Mouse (Mus musculus) liver (tissue): ENCODE data around the gene Nckap1.
"Not testable (repeated sequence)": the region's sequence is repeated elsewhere in the genome, so short reads cannot be mapped to it uniquely, and the experiment has no call there.

Source experiments
- DNase-seq: peaks from one replicate; pipeline ENCODE4 v3.0.0-alpha.2; 2020; ENCODE audit warnings: mixed read lengths

The Nckap1 gene

DNA sequence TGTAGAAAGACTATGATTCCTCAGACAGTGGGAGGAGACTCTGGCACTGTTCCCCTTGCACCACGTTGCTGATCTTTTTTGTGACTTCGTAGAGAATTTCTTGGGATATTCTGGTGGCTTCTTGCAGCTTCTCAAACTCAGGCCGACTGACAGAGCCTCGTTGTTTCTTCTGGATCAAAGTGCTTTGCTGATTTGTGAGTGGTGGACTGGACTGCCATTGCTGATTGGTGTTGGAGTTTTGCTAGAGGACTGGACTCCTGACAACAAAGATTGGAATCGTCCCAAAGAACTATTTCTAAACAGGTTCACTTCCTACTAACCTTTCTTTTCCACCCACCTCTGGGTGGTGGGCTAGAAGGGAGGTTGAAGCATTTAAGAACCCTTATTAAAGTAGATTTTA is 21.5 kb downstream of the Nckap1 start:
- no peak for DNase-seq

DNA sequence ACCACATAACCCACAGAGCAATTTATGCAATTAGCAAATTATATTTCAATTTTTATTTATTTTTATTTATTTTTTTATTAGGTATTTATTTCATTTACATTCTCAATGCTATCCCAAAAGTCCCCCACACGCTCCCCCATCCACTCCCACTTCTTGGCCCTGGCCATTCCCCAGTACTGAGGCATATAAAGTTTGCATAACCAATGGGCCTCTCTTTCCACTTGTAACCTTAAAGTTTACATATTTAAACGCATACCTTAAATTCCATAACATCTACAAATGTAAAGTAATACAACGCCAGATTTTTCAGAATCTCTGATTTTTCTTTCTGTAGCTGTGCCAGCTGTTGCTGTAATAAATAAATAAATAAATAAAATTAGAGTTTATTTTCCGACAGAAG is 26.7 kb downstream of the Nckap1 start:
- DNase-seq: no peak

- no peak for DNase-seq
These were observed 31.5 kb downstream of the Nckap1 start for GRCm38 (mm10) chr2:80549704-80550103.

DNA sequence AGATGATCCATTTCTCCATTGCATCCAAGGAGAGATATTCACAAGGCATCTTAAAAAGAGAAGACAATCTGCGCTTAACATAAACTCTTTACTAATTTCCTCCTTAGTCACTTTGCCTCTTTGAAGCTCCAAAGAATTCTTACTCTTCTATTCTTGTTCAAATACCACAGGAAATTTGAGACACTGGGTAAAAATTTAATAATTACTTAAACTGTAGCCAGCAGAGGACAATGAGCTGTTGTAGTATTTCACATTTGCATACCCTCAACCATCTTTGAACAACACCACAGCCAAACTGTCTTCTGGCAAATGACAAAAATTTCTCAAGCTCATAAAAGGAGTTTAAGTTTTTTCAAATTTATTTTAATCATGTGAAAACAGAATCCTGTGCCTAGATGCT is 33.3 kb downstream of the Nckap1 start:
- DNase-seq: no peak

GRCm38 (mm10) chr2:80542801-80543200 is 38.4 kb downstream of the Nckap1 start:
- no peak for DNase-seq

GRCm38 (mm10) chr2:80537156-80537555 is 44.0 kb downstream of the Nckap1 start:
- DNase-seq: no peak

GRCm38 (mm10) chr2:80536608-80537007 is 44.6 kb downstream of the Nckap1 start:
- DNase-seq: no peak

- no peak for DNase-seq
These were observed 56.9 kb downstream of the Nckap1 start for GRCm38 (mm10) chr2:80524275-80524674.

DNA sequence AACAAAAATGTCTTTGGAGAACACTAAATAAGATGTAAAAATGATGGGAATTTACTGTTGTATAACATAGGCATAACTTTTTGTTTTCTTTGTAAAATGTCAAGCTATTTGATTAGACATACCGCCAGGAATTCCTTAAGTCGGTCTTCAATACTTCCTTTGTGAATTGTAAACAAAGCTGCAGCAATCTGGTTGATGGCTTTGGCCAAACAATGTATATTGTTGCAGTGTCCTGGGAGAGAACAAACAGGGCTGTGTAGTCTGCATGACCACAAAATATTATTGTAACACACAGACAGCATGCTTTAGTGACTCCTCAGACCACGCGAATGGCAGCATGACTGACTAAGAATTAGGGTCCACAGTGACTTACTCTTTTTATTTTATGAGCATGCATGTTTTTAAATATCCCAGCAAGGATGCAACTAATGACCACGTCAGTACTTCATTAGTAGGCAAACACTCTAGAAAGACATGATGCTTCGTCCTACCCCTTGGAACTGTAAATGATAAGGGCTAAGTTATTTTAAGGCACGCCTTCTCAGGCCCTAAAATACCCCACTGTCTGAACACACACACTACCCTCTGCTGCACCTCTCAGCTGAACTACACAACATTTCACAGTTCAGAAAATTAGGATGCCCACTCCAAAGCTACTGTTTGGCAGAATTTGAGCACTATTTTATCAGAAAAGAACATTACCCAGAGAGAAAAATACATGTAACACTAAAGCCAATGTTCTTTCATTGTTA is 75.0 kb downstream of the Nckap1 start:
- no peak for DNase-seq

DNA sequence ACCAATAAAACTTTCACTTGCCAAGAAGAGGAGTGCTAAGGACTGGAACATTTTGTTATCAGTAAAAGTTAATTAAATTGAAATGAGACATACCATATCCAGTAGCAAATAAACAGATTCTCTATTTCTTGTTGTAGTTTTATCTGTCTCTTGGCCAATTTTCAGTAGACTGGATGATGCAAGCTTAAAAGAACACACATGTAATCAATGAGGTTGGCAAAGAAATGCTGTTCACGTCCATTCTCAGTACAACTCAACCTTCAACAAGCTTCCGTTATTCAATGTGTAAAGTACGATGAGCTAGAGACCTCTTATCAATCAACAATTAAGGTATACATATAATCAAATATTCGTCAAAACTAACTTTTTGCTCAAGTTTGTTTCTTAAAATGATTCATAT is 79.0 kb downstream of the Nckap1 start:
- no peak for DNase-seq

- not testable (repeated sequence) for DNase-seq
These were observed 85.9 kb downstream of the Nckap1 start for GRCm38 (mm10) chr2:80495304-80495703.

DNA sequence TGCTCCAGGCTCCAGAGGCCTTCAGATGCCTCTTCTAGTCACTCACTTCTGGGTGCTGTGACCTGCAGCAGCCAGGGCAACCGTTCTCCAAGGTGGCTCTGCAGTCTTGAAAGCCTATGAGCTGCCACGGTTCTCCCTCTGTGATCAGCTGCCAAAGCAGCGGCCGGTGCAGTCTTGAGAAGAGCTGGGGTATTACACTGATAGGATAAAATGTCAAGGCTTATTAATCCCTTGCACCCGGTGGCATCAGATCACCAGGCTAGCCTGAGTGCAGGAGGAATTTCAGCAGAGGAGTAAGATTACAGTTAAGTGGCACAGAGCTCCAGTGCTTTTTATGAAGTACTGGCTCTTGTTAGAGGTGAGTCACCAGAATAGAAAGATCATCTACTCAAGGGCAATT is 94.3 kb downstream of the Nckap1 start:
- no peak for DNase-seq

GRCm38 (mm10) chr2:80484951-80485350 is 96.2 kb downstream of the Nckap1 start:
- DNase-seq: no peak

- DNase-seq: no peak
These were observed 105.3 kb downstream of the Nckap1 start for GRCm38 (mm10) chr2:80475831-80476230.

DNA sequence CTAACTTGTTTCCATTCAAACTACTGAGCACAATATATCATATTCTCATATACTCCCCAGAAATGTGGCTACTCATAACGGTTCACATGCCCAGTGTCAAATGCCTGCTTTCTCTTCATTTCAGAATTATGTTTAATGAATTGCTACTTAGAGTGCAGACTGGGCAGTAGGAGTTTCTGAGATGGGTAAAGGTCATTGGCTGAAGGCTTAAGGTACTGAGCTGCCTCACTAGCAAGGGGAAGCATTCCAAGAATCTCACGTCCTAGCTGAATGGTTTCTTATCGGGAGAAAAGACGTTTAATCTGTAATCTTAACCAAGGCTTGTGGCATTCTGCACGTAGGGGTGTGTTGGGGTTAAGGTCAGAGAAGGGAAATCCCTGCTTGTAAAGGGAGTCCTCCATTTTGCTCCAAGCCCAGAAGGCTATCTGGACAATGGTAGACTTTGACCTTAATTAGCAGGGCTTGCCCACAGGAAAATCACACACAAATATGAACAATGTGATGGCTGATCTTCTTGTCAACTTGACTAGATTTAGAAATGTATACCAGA is 106.9 kb downstream of the Nckap1 start:
- DNase-seq: no peak

DNA sequence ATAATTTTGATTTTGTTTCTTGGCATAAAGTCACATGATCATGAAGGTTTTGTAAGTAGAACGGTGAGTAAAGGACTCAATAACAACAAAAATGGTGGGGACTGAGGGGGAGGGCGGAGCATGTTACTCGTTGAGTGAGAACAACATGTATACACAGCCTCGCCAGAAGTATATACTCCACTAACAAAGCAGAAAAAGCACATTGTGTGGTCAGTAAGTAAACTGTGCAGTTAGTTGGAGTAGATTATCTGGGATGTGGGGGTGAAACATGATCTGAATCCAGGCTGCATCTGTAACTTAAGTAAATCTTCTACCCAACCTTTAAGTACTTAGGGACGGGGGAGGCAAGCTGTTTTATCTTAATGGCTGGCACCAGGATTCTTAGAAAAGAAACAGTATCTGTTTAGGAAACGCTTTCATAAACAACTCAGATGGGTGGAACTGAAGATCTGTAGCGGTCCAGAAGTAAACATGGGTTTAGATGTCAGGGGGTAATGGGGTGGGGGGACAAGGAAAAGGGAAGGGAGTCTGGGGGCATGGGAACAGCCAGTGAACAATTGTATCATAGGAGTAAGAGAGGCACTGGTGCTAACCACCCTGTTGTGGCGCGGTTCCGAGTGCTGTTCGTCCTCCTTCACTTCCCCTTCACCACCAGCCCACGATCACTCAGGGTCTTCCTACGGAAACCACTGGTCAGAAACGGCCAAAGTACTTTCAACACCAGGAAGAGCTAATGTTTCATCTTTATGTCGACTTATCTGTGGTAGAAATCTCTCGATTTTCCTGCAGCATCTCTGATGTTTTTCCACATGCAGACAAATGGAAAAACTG is 115.0 kb downstream of the Nckap1 start:
- DNase-seq: no peak

DNA sequence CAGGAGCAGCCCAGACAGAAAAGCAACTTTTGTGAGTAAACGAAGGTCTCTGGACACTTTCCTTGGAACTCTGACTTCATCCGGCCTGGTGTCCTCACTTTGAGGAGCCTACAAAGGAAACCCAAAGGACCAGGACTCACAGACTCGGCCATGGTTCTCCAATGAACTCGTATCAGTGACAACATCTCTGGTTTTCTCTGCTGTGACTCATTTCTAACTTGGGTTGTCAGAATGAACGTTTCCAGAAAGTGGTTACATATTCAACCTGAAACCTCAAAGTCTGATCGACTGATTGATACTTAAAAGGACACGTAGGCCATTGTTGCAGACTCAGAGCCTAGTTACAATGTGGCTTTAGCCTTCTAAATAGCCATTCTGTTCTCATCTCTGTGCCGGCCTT is 119.4 kb downstream of the Nckap1 start:
- no peak for DNase-seq
